Mouse (Mus musculus): ENCODE data around the gene Zfp277. TPM values are rescaled to one million over a fixed set of nuclear protein-coding genes. Genes with fewer than 3 reads are reported as not detected.

Zfp277 gene
- polyA plus RNA-seq, 1 experiment = 8.6 TPM

DNA sequence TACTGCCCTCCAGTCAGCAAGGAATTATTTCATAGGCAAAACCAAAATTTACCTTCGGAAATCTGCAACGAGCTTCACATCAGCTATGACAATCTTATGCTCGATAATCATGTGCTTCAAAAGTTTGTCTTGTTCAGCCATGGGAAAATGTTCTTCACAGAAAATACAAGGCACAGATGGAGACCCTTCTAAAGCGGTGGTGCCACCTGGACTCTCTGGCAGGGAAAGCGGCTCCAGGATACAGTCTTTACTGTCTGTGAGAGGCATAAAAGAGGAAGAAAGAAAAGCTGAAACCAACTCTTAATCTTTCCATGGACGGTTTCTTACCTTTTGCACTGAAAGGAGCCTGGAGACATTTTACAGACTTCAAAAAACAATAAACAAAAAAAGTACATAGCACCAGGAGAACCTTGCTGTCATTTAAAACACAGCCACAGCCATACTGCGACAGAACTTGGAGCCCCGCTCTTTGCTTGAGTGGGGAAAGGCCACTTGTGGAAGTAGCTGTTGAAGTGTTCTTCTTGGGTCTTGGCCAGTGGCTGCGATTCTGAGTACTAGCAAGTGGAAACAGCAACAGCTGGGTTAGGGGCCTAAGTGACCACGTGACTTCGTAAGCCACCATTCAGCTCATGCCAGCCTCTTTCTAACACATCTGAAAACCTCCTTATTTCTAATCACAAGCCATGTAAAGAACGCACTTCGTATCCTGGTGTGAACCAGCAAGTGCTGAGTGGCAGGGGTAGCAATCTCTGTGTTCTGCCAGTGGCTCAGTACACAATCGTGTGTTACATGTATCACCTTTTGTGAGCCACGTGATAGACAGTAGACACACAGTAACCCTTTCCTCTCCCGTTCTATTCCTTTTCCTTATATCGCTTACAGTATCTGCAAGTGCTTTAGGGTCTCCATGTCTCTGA lies 66.8 kb downstream of the Zfp277 start:
- DNase-seq (ENCODE audit: low read depth) = no peak

DNA sequence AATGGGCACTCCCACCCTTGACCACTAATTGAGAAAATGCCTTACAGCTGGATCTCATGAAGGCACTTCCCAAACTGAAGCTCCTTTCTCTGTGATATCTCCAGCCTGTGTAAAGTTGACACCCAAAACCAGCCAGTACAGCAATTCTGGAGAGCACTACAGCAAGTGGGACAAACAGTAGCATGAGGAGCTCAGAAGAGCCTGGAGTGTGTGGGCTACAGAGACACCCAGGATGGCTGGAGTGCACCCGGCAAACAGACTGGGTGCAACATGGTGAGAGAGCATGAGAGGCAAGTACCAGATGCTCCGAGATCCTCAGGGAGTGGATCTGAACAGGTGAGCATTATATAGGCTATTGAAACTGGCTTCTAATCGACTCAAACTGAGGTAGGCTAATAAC lies 93.8 kb downstream of the Zfp277 start:
- DNase-seq (ENCODE audit: low read depth) = no peak

DNA sequence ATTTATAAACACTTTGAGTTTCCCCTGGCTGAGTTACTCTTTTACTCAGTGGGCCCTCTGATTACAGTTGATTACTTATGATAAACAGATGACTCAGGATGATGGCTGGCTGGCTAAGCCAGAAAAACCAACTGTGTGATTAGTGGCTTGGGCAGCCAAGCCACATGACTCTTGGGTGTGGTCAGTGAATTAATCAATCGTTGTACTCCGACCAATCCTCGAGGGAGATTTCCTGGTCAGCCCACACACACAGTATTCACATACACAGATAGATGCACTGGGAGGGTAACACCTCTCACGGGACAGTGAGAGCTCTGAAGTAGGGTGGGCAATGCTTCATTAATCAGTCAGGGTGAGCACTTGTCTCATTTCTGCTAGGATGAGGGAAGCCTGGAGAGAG lies 97.5 kb downstream of the Zfp277 start:
- DNase-seq (ENCODE audit: low read depth) = no peak

DNA sequence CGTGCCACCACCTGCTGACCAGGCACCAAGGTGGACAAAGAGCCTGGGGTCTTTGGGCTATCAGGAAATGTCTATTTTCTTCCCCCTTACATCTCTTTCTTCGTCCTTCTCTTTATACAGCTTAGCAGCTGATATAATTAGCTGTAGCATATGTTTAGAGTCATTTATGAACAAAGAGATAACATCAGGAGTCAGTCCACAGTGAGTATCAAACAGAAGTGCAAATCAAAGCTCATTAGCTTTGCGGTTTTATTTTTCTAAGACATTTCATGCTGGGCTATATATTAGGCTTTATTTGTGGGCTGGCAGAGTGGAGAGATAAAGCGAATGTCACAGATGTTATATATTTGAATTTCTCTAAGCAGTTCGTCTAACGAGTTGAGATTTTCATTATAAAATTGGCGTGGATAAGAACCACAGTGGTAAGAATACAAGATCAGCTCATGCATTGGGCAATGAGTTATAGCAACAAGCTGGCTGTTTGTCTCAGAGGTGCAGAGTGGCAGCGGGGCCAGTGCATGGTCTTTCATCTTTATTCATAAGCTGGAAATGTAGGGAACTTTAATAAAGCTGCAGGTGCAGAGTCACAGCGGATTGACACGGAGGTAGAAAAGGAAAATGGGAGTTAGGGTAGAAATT lies 98.5 kb downstream of the Zfp277 start:
- no peak for DNase-seq (ENCODE audit: low read depth)

DNA sequence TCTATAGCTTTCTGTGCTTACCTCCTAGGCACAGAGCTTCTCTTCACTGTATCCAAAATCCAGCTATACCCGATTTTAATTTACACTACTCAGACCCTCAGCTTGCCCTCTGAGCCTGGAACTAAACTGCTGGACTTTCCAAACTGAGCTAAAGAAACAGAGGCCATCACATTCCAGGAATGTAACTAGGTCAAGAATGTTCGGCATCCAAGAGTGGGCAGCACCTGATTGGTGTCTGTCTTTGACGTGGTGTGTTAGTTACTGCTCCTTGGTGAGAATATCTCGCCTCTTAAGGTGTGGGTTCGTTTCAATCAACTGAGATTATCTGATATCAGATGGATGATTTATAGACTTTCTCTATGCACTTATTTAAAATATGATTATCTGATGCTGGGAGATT lies 104.3 kb downstream of the Zfp277 start:
- no peak for DNase-seq (ENCODE audit: low read depth)

DNA sequence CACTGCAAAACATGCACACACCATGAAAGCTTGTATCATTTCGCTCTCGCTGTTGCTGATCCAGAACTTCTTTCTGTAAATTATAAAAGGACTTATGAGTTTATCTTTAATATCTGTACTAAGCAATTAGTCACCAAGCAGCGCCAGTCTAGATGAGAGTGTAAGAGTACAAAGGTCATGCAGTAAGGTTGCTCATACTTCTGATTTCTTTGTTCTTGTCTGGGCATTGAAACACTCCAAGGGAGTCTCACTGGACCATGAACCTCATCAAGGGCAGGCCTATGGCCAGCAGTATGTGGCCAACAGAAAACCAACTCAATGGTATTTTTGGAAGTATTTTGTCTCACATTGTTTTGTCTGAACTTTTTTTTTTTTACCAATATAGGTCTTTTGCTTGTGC lies 110.4 kb downstream of the Zfp277 start:
- DNase-seq (ENCODE audit: low read depth) = no peak

DNA sequence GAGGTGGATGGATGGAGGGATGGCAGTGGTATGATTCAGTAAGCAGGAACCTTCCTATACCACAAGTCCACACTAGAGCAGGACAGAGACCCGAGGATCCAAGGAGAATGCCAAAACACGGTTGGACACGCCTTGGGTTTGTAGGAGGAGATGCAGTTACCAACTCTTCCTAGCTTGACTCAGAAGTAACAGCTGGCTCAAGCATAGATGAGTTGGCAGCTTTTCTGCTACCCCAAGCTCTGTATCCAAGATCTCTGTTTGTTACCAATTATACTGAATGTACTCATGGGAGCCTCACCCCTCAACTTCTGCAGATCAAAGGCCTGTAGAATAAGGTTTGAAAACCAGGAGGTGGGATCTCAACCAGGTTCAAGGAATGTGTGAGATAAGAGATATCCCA lies 114.2 kb downstream of the Zfp277 start:
- DNase-seq (ENCODE audit: low read depth) = no peak

DNA sequence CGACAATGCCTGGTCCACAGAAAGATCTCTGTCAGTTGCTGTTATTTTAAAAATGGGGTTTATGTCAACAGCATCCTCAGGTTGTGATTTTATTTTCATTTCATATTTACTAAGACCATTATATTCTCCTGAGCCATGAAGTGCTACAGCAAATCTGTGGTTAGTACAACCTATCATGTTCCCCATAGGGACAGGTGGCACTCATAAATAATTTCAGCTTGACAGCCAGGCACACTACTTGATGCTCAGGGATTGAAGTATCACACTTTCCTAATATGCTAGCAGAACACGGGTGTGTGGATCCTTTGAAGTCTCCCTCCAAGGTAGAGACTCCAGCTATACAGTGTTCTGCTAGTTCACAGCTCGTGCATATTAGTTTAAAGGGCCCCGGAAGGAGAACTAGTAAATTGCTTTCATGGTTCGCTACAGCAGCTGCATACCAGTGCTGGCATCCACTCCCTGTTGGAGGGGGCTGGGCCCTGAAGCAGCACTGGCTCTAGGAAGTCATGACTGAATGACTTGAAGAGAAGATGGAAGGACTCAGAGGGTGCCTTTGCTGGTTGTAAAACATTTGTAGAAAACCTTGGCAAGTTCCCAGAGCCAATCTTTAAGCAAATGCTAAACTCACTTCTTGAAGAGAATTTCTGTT lies 118.6 kb downstream of the Zfp277 start:
- DNase-seq (ENCODE audit: low read depth) = no peak

DNA sequence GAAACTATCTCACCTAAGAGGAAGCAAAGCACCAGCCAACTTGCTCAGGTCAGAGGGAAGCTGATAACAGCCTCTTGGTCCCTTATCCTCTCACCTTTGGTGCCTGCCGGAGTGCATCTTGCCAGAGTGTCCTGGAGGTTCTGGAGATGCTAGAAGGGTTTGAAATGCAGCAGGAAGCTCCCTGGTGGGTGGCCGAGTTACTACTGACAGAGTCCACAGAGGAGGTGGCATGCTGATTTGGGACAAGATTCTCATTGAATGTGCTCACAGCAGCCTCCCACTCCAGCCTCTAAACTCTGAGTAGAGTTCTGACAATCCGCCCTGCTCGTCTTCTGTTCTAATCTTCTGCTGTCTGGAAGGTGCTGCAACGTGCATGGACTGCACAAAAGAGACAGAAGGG lies 120.1 kb downstream of the Zfp277 start:
- no peak for DNase-seq (ENCODE audit: low read depth)

DNA sequence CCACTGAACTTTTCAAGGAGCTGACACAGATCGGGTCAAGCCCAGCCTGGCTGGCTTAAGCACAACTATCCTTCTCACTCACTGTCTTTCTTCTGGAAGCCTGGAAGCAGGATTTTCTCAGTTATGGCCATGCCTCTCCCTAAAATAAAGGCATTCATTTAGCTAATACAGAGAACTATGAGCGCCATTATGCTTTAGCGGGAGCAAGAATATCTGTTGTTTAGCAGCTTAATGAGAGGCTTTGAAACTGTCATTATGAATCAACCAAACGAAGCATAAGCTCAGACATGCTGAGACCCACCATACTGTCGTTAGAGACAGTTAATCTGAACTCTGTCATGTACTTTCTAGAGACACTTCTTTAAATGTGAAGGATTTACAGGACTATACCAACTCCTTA lies 120.9 kb downstream of the Zfp277 start:
- no peak for DNase-seq (ENCODE audit: low read depth)

DNA sequence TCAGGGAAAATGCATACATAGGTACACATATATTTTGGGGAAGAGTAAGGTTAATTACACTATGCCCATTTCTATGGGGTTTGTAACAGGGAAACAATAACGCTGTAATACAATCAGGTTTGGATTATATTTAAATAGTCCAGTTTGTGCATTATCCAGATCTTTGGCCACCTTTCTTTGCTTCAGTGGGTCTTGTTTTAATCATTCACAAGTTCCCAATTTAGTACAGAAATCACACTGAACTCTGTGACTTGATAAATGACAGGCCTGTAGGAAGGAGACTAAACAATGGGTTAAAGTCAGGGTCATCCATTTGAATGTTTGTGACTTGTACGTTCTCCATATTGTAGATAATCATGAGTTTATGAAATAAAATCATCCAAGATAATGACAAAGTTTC lies 130.6 kb downstream of the Zfp277 start:
- DNase-seq (ENCODE audit: low read depth) = no peak

DNA sequence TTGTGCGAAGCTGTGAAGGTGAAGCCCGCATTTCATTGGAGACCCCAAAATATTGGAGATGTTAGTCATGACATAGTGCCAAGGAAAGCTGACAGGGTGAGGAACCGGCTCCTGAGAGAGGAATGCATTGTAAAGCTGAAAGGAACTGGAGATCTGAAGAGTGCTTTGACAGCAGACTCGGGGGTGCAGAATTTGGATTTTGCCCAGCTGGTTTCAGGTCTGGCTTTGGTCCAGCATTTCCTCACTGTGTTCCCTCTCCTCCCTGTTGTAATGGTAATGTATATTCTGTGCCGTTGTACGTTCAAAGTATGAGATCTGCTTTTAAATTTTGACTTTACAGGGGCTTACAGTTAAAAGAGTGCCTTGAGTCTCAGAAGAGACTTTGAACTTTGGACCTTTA lies 141.7 kb downstream of the Zfp277 start:
- DNase-seq (ENCODE audit: low read depth) = no peak

DNA sequence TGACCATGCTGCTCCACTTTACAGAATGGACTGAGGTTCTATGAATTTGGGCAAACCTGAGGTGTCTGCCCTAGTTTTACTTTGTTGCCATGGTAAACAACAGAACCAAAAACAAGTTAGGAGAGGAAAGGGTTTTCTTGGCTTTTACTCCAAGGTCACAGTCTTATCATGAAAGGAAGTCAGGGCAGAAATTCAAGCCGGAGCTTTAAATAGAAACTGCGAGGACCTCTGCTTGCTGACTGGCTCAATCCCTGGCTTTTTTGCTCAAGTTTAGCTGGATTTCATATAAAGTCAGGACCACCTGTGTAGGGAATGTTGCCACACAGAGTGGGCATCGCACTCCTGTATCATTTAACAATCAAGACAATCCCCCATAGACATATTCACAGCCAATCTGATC lies 147.1 kb downstream of the Zfp277 start:
- no peak for DNase-seq (ENCODE audit: low read depth)

DNA sequence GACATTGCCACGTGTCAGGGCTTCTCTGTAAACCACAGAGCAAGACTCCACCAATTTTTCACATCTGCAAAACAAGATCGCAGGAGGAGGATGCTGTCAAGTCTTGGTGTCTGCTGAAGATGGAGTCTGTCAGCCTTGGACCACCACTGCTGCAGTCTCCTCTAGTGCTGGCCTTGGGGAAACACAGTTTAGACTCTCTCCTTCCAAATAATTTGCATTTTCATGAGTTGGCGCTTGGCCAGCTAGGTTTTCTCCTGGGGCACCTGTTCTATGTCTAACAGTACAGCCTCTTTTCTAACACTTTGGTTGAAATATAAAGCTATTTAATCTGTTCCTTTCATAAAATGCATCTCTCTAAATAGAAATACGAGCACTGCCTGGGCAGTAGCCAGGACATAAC lies 159.2 kb downstream of the Zfp277 start:
- no peak for DNase-seq (ENCODE audit: low read depth)

DNA sequence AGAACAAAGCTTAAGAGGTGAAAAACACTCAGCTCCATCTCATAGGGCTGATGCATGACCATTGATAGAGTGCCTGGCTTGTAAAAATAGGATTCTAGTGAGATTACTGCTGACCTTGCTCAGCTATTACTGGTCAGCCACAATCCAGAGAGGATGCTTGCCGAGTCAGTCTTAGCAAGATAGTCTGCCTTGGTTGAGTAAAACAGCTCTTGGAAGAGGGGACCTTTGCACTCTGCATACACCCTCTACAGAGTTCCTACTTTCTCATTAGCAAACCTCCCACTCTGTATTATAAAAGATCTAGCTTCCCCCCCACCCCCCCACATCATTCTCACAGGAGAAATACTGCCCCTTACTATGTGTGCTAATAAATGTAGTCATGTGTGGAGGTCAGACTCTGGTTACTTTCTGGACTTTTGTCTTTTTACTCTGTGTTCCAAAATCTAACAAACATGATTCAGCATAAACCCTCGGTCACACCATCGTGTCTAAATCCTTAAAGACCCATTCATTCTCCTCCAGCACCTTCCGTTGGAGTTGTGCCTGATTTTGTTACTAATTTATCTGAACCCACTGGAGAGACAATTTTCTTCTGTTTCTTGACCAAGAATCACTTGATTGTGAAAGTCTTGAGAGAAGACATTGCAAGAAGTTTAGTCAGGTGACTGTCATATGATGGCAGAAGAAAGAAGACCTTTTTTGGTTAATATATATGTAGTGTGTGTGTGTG lies 164.9 kb downstream of the Zfp277 start:
- no peak for DNase-seq (ENCODE audit: low read depth)

DNA sequence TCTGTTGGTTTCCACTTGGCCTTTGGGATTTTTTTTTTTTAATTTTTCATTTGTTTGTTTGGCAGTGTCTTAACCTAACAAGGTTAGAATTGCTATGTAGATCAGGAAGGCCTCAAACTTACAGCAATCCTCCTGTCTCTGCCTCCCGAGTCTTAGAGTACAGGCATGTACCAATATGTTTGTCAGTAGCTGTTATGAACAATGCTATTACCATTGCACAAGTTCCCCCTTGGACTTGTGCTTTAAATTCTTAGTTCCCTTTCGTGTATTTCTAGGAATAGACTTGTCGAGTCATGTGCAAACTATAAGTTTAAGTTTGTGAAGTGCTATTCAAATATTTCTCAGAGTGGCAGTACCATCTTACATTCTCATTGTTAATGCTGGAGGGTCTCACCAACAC lies 168.1 kb downstream of the Zfp277 start:
- DNase-seq (ENCODE audit: low read depth) = no peak

DNA sequence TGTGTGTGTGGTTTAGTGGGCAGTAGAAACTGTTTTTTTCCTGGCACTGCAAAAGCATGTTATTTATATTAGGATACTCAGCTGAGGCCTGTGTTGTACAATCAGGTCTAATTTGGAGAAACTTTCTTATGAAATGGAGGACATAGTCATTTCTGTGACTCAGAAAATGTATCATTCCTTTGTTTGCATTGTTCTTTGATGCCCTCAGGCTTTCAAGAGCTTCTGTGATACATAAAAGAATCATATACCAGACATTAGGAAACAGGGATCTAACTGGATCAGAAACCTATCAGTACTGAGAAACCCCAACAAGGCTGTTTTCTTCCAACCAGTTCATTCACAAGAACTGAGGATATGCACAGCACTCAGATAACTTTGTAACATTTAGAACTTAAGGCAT lies 170.8 kb downstream of the Zfp277 start:
- DNase-seq (ENCODE audit: low read depth) = no peak

DNA sequence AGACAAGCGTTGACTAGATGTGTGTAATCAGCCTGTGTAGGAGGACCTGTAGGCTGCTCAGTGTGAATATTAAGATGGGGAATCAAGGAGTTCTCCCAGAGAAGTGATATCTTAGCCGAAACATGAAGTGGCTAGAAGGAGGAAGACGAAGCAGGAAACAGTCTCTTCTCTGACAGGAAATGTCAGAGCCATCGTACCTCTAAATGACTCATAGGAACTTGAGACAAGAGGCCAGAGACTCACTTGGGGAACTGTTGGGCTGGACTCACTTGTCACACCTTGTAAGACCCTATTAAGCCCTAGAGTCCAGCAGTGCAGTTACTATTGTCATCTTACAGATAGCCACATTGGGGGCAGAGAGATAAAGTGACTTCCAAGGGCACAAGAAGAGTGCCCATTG lies 172.4 kb downstream of the Zfp277 start:
- DNase-seq (ENCODE audit: low read depth) = no peak

DNA sequence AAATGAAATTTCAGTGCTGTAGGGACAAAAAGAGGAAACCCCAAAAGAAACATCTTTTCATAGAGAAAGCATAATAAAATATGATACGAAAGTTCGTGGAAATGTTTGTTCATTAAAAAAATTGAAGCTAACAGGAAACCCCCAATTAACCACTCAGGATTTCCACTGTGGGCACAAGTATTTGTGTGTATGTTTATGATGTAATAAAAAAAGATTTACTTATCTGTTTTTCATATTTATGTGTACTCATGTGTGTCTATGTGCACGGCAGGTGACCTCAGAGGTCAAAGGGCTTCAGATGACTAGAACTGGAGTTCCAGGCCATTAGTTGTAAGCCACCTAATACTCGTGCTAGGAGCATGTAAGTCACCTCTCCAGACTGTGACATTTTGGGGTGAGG lies 173.0 kb downstream of the Zfp277 start:
- no peak for DNase-seq (ENCODE audit: low read depth)

DNA sequence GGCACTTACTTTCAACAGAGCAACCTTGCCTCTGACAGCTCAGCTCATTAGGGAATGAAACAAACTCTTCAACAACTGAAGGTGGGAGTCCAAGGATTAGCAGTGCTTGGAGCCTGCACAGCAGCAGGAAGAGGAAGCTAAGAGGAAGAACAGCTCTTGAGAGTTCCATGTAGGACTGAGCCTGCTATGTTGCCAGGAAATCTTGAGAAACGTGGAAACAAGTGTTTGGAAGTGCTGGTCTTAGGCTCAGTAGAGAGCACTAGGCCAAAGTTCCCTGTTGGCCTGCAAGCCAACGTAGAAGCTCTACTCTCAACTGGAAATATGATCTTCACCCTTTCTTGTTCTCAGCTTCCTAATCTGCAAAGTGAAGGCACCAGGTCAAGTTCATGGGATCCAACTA lies 177.4 kb downstream of the Zfp277 start:
- DNase-seq (ENCODE audit: low read depth) = no peak

All from gonadal fat pad, adult 2 months (tissue).